Mouse (Mus musculus) midbrain, postnatal 0 days (tissue): ENCODE results near the gene Aloxe3. TPM values are rescaled to one million over a fixed set of nuclear protein-coding genes. Genes with fewer than 3 reads are reported as not detected.

Experiments used
- ATAC-seq: fragments of 200-750 bp; cut with Nextera tagmentation; 2 replicates; pipeline ENCODE4 v1.8.0; 2017; ENCODE audit warnings: moderate number of reproducible peaks, mild to moderate bottlenecking, moderate TSS enrichment, moderate library complexity; ENCODE audit not compliant: low FRiP score
- DNase-seq: peaks from one replicate; pipeline ENCODE4 v3.0.0-alpha.2; 2015; ENCODE audit warnings: low spot score
- H3K27ac ChIP-seq: fragments of 300-500 bp; sonication (generic); 2 replicates; pipeline ENCODE4 v1.5.1; 2014; ENCODE audit warnings: low read depth, mild to moderate bottlenecking, low read length, mixed read lengths
- H3K27me3 ChIP-seq: fragments of 300-500 bp; sonication (generic); 2 replicates; pipeline ENCODE4 v1.6.1; 2014; ENCODE audit warnings: low read length, control low read depth, mixed read lengths; ENCODE audit not compliant: insufficient read depth
- H3K36me3 ChIP-seq: fragments of 300-500 bp; sonication (generic); 2 replicates; pipeline ENCODE4 v1.6.1; 2014; ENCODE audit warnings: low read length, control low read depth, mixed read lengths; ENCODE audit not compliant: insufficient read depth
- H3K4me1 ChIP-seq: fragments of 300-500 bp; sonication (generic); 2 replicates; pipeline ENCODE4 v1.6.1; 2014; ENCODE audit warnings: mild to moderate bottlenecking, control low read depth, antibody characterized with exemption, low read length, mixed read lengths; ENCODE audit not compliant: insufficient read depth
- H3K4me2 ChIP-seq: fragments of 300-500 bp; sonication (generic); 2 replicates; pipeline ENCODE4 v1.6.1; 2014; ENCODE audit warnings: low read depth, mild to moderate bottlenecking, low read length, mixed read lengths; ENCODE audit not compliant: poor library complexity, severe bottlenecking
- H3K4me3 ChIP-seq: fragments of 300-500 bp; sonication (generic); 2 replicates; pipeline ENCODE4 v1.5.1; 2014; ENCODE audit warnings: low read depth, mild to moderate bottlenecking, low read length, moderate library complexity
- H3K9ac ChIP-seq: fragments of 300-500 bp; sonication (generic); replicated peaks from 2 replicates; pipeline ENCODE4 v1.6.1; 2014; ENCODE audit warnings: mild to moderate bottlenecking, low read length, moderate library complexity, mixed read lengths; ENCODE audit not compliant: poor library complexity, severe bottlenecking
- H3K9me3 ChIP-seq: fragments of 300-500 bp; sonication (generic); 2 replicates; pipeline ENCODE4 v1.6.1; 2016; ENCODE audit warnings: low read length, control low read depth
- CTCF ChIP-seq: IDR thresholded peaks from 2 replicates; pipeline ENCODE4 v1.5.1; 2016; ENCODE audit warnings: antibody characterized with exemption, mild to moderate bottlenecking
- WGBS: fragments of 180-500 bp; shearing (Covaris S2); extraction: QIAGEN DNeasy Blood & Tissue Kit; methylation state at CpG from one replicate; pipeline ENCODE4 v1.1.7; 2014; 5-methylcytosine and 5-hydroxymethylcytosine counted together
- polyA plus RNA-seq: library from polyadenylated mRNA; unstranded; fragments of >200 nt; fragmentation: Nextera tagmentation; extraction: Ambion mirVana; gene quantifications from 2 replicates; pipeline ENCODE4 v1.2.1, GENCODE M21; 2015
- total RNA-seq: library from RNA; depleted of rRNA; stranded (reverse); fragments of >200 nt; gene quantifications from 2 replicates; pipeline ENCODE4 v1.2.3, GENCODE M21; 2014

The Aloxe3 gene
- total and polyA plus RNA-seq, 2 experiments from 2014 or later: 16.3 to 17.8 TPM

GRCm38 (mm10) chr11:69088103-69088855 lies 37.4 kb upstream of the Aloxe3 start, which contains the start of gene Vamp2:
TSS of gene Vamp2 (plus strand) at chr11:69088490.
- ATAC-seq (peak; percentile 87), DNase-seq (peak; percentile 95)
- Histone ChIP-seq H3K36me3 (peaks cover 13% of the 10 kb centered on the region; the same call in 1 of the 2 replicates), H3K4me1 (peaks cover 16% of the 10 kb centered on the region; the same call in 1 of the 2 replicates), H3K9me3 (no peaks in the 10 kb centered on the region), H3K27ac (peak within 1 kb of the TSS; percentile 99), H3K9ac (peak within 1 kb of the TSS; percentile 100), H3K27me3 (no peaks in the 10 kb centered on the region), H3K4me3 (peak within 1 kb of the TSS; percentile 95), H3K4me2 (peak within 1 kb of the TSS; percentile 97)
- 1% methylated on average over 62 of the region's 67 CpGs for WGBS
- no peak; the same call in 1 of the 2 replicates for TF ChIP-seq CTCF

- WGBS: 11% methylated on average over 24 of the region's 25 CpGs
- H3K9me3 ChIP-seq: no peaks in the 10 kb centered on the region
- DNase-seq (no peak), ATAC-seq (peak; percentile 12; the same call in 1 of the 2 replicates)
- peak overlapping the region; percentile 100 for H3K9ac ChIP-seq
- 0 out of 2 replicates have a peak, but pooled peaks have one; percentile 6 for TF ChIP-seq CTCF
- peak overlapping the region; percentile 97 for H3K4me2 ChIP-seq
- H3K4me3 ChIP-seq: peak overlapping the region; percentile 95
- H3K27ac ChIP-seq: peak overlapping the region; percentile 99
- no peaks in the 10 kb centered on the region for H3K27me3 ChIP-seq
- H3K36me3 ChIP-seq: peaks cover 13% of the 10 kb centered on the region; the same call in 1 of the 2 replicates
- peaks cover 16% of the 10 kb centered on the region; the same call in 1 of the 2 replicates for H3K4me1 ChIP-seq
Observed at GRCm38 (mm10) chr11:69088856-69089615, 36.7 kb upstream of the Aloxe3 start.

GRCm38 (mm10) chr11:69089616-69090290 lies 35.9 kb upstream of the Aloxe3 start:
- H3K9me3 ChIP-seq: no peaks in the 10 kb centered on the region
- peak overlapping the region; percentile 99 for H3K27ac ChIP-seq
- peaks cover 13% of the 10 kb centered on the region; the same call in 1 of the 2 replicates for H3K36me3 ChIP-seq
- no peaks in the 10 kb centered on the region for H3K27me3 ChIP-seq
- TF ChIP-seq CTCF: no peak
- H3K4me3 ChIP-seq: peak overlapping the region; percentile 95
- ATAC-seq (no peak), DNase-seq (no peak)
- peak overlapping the region; percentile 100 for H3K9ac ChIP-seq
- peak overlapping the region; percentile 97 for H3K4me2 ChIP-seq
- WGBS: 89% methylated on average over 12 of the region's 12 CpGs
- peaks cover 16% of the 10 kb centered on the region; the same call in 1 of the 2 replicates for H3K4me1 ChIP-seq

GRCm38 (mm10) chr11:69090367-69090766 lies 35.3 kb upstream of the Aloxe3 start:
- no peaks in the 10 kb centered on the region for H3K27me3 ChIP-seq
- peaks cover 16% of the 10 kb centered on the region; the same call in 1 of the 2 replicates for H3K4me1 ChIP-seq
- DNase-seq (no peak), ATAC-seq (no peak)
- WGBS: 57% methylated on average over 6 of the region's 6 CpGs
- peak overlapping the region; percentile 97; the same call in 1 of the 2 replicates for H3K4me2 ChIP-seq
- peaks cover 13% of the 10 kb centered on the region; the same call in 1 of the 2 replicates for H3K36me3 ChIP-seq
- no peak overlapping the region for H3K27ac ChIP-seq
- no peak for TF ChIP-seq CTCF
- H3K9me3 ChIP-seq: no peaks in the 10 kb centered on the region
- no peak overlapping the region for H3K9ac ChIP-seq
- H3K4me3 ChIP-seq: no peak overlapping the region

- Histone ChIP-seq H3K9ac (no peak overlapping the region), H3K9me3 (no peaks in the 10 kb centered on the region), H3K4me1 (peaks cover 16% of the 10 kb centered on the region; the same call in 1 of the 2 replicates), H3K4me3 (no peak overlapping the region), H3K27ac (no peak overlapping the region), H3K4me2 (no peak overlapping the region), H3K27me3 (no peaks in the 10 kb centered on the region), H3K36me3 (peaks cover 13% of the 10 kb centered on the region; the same call in 1 of the 2 replicates)
- DNase-seq (no peak), ATAC-seq (no peak)
- TF ChIP-seq CTCF: no peak
- 67% methylated on average over 7 of the region's 7 CpGs for WGBS
Observed at GRCm38 (mm10) chr11:69091566-69092385, 33.9 kb upstream of the Aloxe3 start.
